Comparison of ENCODE assay signal across 22 mouse cellular contexts in the genomic region with DNA sequence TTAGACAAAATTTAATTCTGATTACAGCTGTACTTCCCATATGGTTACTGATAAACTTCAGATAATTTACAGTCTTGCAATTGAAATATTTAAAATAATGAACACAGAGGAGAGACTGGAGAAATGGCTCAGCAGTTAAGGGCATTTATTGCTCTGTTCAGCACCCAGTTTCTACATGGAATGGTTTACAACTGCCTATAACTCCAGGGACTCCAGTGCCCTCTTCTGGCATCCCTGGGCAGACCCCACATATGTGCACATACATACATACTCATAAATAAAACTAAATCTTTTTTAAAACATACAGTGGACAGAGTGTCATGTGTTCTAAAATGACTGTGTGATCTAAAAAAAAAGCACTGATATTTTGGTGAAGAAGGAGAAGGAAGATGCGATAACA.
A peak's percentile ranks its signal among the peaks of the same experiment; 100 is the strongest.
DNase-seq lines count a peak whose midpoint lies in the region; ATAC-seq and TF ChIP-seq lines count a peak whose summit lies in the region.
"Had no signal": no experiment of that assay in that cellular context is flagged by ENCODE, and none has a peak within 500 bp of the region (broad histone marks: within the 10 kb centered on the region; RNA-seq: fewer than 3 reads in every experiment).

No protein-coding gene starts in this region.

- no peak overlapping the region for H3K4me2 ChIP-seq in lung, embryonic 14.5 days
- no peak overlapping the region for H3K4me2 ChIP-seq in liver, embryonic 11.5 days
- no peak overlapping the region for H3K4me2 ChIP-seq in liver, embryonic 15.5 days
- H3K4me2 ChIP-seq: embryonic facial prominence, embryonic 15.5 days; hindbrain, embryonic 12.5 days had no signal

- no peaks in the 10 kb centered on the region for H3K4me1 ChIP-seq in lung, embryonic 14.5 days (ENCODE audit: insufficient read depth)
- no peaks in the 10 kb centered on the region for H3K4me1 ChIP-seq in liver, embryonic 11.5 days (replicated peaks; ENCODE audit: control insufficient read depth, insufficient read depth, low read length)
- H3K4me1 ChIP-seq in liver, embryonic 15.5 days (replicated peaks), result peaks cover 4% of the 10 kb centered on the region
- H3K4me1 ChIP-seq: embryonic facial prominence, embryonic 15.5 days; forebrain, embryonic 10.5 days; heart, embryonic 10.5 days; hindbrain, embryonic 12.5 days had no signal

- H3K27me3 ChIP-seq in lung, embryonic 14.5 days (ENCODE audit: insufficient read depth, low read length), result no peaks in the 10 kb centered on the region
- H3K27me3 ChIP-seq in liver, embryonic 11.5 days (replicated peaks; ENCODE audit: control insufficient read depth, insufficient read depth, low read length), result no peaks in the 10 kb centered on the region
- no peaks in the 10 kb centered on the region for H3K27me3 ChIP-seq in liver, embryonic 15.5 days
- H3K27me3 ChIP-seq: embryonic facial prominence, embryonic 15.5 days; hindbrain, embryonic 12.5 days had no signal

- TF ChIP-seq CTCF in lung, embryonic 14.5 days (IDR thresholded peaks at IDR 0.05; ENCODE audit: low read depth), result 0 out of 2 replicates have a peak, but pooled peaks have one; percentile 5

- H3K9ac ChIP-seq in lung, embryonic 14.5 days, result no peak overlapping the region
- no peak overlapping the region for H3K9ac ChIP-seq in liver, embryonic 11.5 days (ENCODE audit: low read depth, low read length)
- no peak overlapping the region for H3K9ac ChIP-seq in liver, embryonic 15.5 days
- H3K9ac ChIP-seq: embryonic facial prominence, embryonic 15.5 days; hindbrain, embryonic 12.5 days had no signal

- ATAC-seq in lung, embryonic 14.5 days (ENCODE audit: insufficient read depth), result no peak
- ATAC-seq in liver, embryonic 11.5 days (replicated peaks; ENCODE audit: low FRiP score), result peak; percentile 53; the same call in 1 of the 2 replicates
- 0 out of 2 replicates have a peak, but pooled peaks have one; percentile 49 for ATAC-seq in liver, embryonic 15.5 days (ENCODE audit: insufficient read depth)
- ATAC-seq in megakaryocyte-erythroid progenitor cell, adult 5-6 weeks (replicated peaks; ENCODE audit: low FRiP score, low TSS enrichment, poor library complexity, severe bottlenecking), result no peak
- ATAC-seq: forebrain, embryonic 14.5 days had no signal

- H3K9me3 ChIP-seq in lung, embryonic 14.5 days (ENCODE audit: low read depth, low read length), result no peaks in the 10 kb centered on the region
- no peaks in the 10 kb centered on the region for H3K9me3 ChIP-seq in liver, embryonic 11.5 days (ENCODE audit: control insufficient read depth, low read length)
- H3K9me3 ChIP-seq in liver, embryonic 15.5 days (replicated peaks), result no peaks in the 10 kb centered on the region
- H3K9me3 ChIP-seq: embryonic facial prominence, embryonic 15.5 days; forebrain, embryonic 10.5 days; heart, embryonic 10.5 days; hindbrain, embryonic 12.5 days had no signal

- intact Hi-C loops in left cerebral cortex, postnatal 10 days (cut with DNase I), result no loop called here

- 86% methylated on average over 1 of the region's 1 CpGs for WGBS in lung, embryonic 14.5 days
- WGBS in liver, embryonic 11.5 days, result 83% methylated on average over 1 of the region's 1 CpGs
- WGBS in liver, embryonic 15.5 days (ENCODE audit: insufficient replicate concordance), result 90% methylated on average over 1 of the region's 1 CpGs

- H3K4me3 ChIP-seq in lung, embryonic 14.5 days (ENCODE audit: low read depth, low read length), result no peak overlapping the region
- no peak overlapping the region for H3K4me3 ChIP-seq in liver, embryonic 11.5 days (ENCODE audit: low read depth, low read length)
- no peak overlapping the region for H3K4me3 ChIP-seq in liver, embryonic 15.5 days (replicated peaks)
- H3K4me3 ChIP-seq: embryonic facial prominence, embryonic 15.5 days; erythroblast, embryonic 14.5 days; forebrain, embryonic 10.5 days; gastrocnemius, adult 2 months; heart, embryonic 10.5 days; hindbrain, embryonic 12.5 days had no signal

- no peak overlapping the region for H3K27ac ChIP-seq in lung, embryonic 14.5 days (ENCODE audit: low read depth)
- H3K27ac ChIP-seq in liver, embryonic 11.5 days (ENCODE audit: low read depth, low read length), result no peak overlapping the region
- H3K27ac ChIP-seq in liver, embryonic 15.5 days (replicated peaks), result no peak overlapping the region
- H3K27ac ChIP-seq: embryonic facial prominence, embryonic 15.5 days; forebrain, embryonic 10.5 days; gastrocnemius, adult 2 months; heart, embryonic 10.5 days; hindbrain, embryonic 12.5 days had no signal

- DNase-seq in lung, embryonic 14.5 days, result no peak
- DNase-seq in lung, postnatal 4 days, result no peak
- no peak for DNase-seq in liver, embryonic 11.5 days (ENCODE audit: low spot score)
- DNase-seq in right cerebral cortex, adult 18-20 months, result no peak
- DNase-seq in left cerebral cortex, postnatal 10 days (ENCODE audit: extremely low spot score in 1 of 2, low spot score in 2 of 2), result no peak
- DNase-seq: adrenal gland, adult 8-10 months; cerebellum, adult 11 months; cerebellum, adult 8-10 months; cerebellum, postnatal 14 days; embryo, embryonic 11 days; gastrocnemius, adult 2 months; gastrocnemius, postnatal 25 days; heart, postnatal 10 days; heart, postnatal 4 days had no signal

- H3K36me3 ChIP-seq in lung, embryonic 14.5 days (ENCODE audit: insufficient read depth), result no peaks in the 10 kb centered on the region
- H3K36me3 ChIP-seq in liver, embryonic 11.5 days (ENCODE audit: control insufficient read depth, insufficient read depth, low read length), result no peaks in the 10 kb centered on the region
- H3K36me3 ChIP-seq in liver, embryonic 15.5 days (replicated peaks), result no peaks in the 10 kb centered on the region
- H3K36me3 ChIP-seq: embryonic facial prominence, embryonic 15.5 days; forebrain, embryonic 10.5 days; hindbrain, embryonic 12.5 days had no signal

Comparison
In these comparisons a context has a peak if more than half of its experiments do, and no peak if none do; other contexts are left out.
1. ATAC-seq: peak in liver, embryonic 11.5 days (single experiment) and liver, embryonic 15.5 days (single experiment); none in lung, embryonic 14.5 days (single experiment) and megakaryocyte-erythroid progenitor cell, adult 5-6 weeks (single experiment).